Mouse (Mus musculus): ENCODE measurements around the gene Trp53i11. TPM values are rescaled to one million over a fixed set of nuclear protein-coding genes. Genes with fewer than 3 reads are reported as not detected.

Gene Trp53i11
- total RNA-seq, 4 experiments from 2014 or later: 78.5 to 91.8 (median 86.0) TPM

DNA sequence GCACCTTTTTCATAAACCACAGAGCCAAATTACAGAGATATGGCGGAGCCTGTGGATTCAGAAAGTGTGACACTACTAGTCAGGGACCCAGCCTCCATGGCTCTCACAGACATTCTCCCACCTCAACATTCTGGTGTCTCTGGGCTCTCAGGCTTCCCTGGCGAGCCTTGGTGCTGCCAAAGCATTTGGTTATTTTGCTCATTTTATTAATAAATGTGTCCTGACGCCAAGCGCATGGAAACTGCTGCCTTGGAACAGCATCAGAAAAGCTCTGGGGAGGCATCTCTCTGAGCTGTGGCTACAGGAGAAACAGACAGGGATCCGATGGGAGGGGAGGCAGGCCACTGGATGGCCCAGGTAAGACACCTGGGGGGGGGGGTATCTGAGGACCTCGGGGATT lies 15.4 kb upstream of the Trp53i11 start:
- no peak for DNase-seq (ENCODE audit: low spot score in 2 of 2)

DNA sequence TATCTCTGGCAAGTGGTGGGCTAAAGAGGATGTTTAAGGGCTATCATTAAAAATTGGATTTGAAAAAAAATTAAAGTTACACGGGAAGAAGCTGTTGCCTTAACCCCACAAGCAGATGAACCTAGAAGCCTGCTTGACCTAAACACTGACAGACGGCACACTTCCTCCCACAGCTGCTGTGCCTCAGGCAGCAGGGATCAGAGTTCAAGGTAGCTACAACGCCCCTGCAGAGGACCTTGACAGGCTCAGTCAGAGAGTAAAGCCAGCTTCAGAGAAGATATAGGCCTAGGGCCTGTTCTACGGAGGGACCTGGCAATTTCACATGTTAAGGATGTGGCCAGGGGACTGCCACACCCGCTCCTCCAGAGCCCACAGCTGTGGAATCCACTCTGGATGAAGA lies 14.9 kb upstream of the Trp53i11 start:
- no peak for DNase-seq (ENCODE audit: low spot score in 2 of 2)

DNA sequence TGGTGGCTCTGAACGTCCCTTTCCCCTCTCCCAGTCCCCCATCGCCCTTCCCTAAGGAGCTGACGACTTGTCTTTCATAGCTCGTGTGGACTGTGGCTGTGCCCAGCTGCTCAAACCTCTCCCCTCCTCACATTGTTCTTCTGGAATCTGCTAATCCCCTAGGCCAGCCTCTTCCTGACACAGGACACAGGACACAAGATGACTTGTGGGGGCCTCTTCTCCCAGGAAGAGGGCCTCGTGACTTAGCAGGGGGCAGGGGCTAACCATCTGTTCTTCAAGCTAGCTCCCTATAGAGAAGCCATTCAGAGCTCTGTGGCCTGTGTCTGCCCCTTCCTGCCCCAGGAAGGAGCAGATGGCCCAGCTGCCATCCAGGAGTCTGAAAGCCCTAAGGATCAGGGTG lies 13.2 kb upstream of the Trp53i11 start:
- DNase-seq (ENCODE audit: low spot score in 2 of 2): no peak

DNA sequence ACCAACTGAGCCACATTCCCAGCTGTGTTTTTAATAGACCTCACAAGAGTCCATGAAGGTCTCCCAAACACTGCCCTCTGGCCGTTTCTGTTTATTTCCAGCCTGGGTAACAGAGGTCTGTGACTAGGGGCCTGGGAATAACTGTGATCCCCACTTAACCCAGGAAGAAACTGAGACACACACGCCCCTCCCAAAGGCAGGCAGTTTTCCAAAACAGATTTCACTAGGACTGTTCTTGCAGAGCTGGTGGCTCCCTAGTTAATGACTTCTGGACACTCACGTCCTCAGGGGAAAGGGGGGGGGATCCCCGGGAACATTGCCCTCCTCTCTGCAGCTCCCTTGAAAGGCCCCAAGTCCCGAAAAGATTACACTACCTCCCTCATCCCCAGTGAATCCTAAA lies 12.1 kb upstream of the Trp53i11 start:
- no peak for DNase-seq (ENCODE audit: low spot score in 2 of 2)

DNA sequence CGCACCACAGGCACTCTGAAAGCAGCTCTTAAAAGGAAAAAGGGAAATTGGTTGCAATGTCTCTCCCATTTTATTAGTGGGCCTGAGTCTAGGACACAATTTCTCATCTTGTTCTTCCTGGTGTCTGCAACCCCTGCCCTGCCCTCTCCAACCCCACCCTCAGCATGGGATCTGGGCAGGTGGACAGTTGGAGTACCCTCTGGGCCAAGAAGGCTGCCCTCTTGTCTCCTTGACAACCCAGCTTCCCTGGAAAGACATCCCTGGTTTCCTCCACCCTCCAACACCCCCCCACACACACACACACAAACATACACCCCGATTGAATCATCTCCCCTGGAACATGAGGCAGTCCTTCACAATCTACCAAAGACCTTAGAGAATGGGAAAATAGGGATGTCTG lies 11.6 kb upstream of the Trp53i11 start:
- no peak for DNase-seq (ENCODE audit: low spot score in 2 of 2)

DNA sequence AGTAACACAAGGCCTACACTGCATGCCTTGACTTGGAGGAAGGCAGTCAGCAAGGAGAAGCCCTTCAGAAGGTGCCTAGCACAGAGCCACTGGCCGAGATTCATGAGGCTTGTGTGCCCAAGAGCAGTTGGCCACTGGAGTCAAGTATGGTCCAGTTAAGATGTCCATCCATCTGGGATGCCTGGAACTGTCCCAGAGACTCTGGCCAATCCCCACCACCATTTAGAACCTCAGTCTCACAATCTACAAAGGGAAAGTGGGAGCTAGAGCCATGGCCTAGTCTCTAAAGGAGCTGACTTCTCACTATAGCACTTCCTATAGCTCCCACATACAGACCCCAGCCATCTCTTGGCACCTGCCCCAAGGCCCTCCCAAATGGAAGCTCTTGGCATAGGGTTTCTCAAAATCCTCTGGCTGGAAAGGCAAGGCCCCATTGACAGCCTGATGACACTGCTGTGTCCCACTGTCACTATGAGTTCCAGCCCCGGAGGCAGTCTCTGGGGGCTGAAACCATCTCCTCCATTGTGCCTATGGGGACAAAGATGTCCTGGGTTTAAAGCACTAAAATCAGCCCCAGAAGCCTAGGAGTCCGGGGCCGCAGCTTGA lies 11.1 kb upstream of the Trp53i11 start:
- no peak for DNase-seq (ENCODE audit: low spot score in 2 of 2)

DNA sequence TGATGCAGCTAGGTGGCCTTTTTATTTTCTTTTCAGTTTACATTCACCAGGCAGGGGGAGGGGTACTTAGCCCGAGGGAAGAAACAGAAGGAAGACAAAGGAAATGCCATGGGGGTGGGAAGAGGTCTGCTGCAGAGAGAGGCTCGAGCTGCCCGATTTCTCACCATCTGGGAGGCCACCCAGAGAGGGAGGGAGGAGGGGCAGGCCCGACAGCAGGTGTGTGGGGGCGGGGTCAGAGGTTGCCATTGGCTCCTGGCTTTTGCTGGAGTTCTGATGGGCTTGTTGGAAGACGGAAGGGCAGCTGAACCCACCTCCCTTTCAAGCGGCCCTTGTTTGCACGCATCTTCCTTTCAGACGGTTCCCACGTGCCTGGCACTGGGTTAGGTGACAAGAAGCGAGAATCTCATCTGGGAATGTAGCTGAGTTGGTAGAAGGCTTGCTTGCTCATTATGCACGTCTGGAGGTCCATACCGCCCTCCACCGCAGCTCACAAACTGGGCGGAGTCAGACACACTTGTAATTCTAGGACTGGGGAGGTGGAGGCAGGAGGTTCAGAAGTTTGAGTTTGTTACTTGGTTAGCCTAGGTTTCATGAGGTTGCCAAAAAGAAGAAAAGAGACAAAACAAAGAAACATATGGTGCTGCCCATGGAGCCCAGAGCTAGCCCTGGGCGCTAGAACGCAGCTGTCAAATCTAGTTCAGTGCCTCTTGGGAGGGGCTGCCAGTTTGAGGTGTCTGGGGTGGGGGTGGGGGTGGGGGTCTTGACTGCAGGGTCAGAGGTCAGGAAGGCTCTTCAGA lies 10.3 kb upstream of the Trp53i11 start:
- DNase-seq (ENCODE audit: low spot score in 2 of 2): peak in 1 of 2 experiments; percentile 39

DNA sequence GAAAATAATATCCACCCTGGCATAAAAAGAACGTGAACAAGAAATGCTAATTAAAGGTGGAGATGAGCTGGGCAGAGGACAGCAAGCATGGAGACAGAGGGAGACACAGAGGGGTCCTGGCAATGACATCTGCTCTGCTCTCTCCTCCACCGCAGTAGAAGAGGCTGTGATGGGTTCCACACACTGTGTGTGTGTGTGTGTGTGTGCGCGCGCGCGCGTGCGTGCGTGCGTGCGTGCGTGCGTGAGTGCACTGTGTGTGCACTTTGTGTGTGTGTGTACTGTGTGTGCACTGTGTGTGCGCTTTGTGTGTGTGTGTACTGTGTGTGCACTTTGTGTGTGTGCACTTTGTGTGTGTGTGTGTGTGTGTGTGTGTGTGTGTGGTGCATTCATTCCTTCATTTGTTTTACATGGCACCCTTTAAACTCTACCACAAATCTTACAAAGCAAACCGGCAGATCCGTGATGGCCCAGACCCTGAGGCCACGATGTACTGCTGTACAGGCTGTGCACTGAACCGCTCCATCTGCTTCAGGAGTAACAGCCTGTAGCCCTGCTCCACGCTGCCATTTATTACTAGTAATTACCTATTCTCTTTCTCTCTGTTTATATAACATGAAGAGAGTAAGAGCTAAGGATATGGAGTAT lies 9.6 kb upstream of the Trp53i11 start:
- no peak for DNase-seq (ENCODE audit: low spot score in 2 of 2)

DNA sequence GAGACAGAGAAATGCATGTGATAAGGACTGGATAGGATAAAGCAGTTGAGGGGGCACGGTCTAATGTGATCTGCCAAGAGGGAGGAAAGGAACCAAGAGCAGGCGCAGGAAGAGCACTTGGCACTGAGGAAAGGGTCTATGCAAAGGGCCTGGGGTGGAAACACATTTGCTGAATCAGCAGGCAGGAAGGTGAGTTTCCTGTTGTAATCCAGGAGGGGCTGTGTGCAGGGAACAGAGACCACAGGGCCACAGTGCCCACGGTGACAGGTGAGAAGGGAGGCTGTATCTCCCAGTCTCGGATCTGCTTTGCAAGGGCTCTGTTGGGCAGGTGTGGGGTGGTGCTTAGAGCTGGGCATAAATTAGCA lies 9.1 kb upstream of the Trp53i11 start:
- DNase-seq (ENCODE audit: low spot score in 2 of 2): no peak

DNA sequence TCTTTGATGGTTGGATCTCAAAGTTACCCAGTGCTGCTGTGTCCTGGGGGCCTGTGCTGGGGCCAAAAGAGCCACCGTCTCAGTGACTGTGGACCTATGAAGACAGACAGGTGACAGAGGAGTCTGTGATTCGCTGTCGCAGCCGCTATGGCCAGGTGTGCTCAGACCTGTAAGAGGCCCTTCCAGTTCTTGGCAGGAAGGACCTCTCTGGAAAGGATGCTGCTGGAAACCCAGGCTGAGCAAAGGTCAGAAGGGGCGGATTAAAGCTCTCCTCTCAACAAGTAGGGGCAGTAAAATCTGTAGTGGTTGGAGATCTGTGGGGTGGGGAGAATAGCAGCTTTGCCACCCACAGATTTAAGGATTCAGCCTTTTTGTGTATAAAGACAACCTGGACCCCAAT lies 7.7 kb upstream of the Trp53i11 start:
- no peak for DNase-seq (ENCODE audit: low spot score in 2 of 2)

DNA sequence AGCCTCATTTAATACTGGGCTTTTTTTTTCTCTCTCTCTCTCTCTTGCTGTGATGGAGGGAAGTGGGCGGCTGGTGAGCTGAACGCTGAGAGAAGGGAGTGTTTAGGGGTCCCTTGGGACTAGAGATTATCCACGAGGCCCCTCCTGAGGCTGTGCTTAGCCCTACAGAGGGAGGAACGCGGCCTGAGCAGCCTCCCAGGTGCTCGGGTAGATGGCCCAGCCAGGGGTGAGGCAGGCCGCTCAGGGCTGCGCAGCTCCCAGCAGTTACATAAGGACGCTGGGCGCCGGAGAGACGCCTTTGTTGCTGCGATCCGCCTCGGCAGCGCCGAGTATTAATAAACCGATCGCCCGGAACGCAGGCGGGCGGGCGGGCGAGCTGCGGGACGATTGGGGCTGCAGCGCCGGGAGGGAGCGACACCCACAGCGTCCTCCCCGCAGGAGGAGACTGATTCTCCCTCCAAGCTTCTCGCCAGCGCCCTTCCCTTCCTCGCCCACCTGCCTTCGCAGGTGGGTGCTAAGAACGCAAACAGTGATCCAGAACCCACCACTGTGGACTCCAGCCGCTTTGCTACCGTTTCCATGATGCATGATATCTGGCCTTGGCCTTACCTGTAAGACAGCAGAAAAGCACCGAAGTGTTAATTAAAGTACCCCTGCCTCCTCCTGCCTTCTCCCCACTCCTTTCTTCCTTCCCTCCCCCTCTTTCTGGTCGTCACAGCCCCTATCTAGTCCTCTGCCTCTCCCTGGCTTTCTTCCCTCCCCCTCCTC lies 7.1 kb upstream of the Trp53i11 start:
- peak in 1 of 2 experiments; percentile 64 for DNase-seq (ENCODE audit: low spot score in 2 of 2)

DNA sequence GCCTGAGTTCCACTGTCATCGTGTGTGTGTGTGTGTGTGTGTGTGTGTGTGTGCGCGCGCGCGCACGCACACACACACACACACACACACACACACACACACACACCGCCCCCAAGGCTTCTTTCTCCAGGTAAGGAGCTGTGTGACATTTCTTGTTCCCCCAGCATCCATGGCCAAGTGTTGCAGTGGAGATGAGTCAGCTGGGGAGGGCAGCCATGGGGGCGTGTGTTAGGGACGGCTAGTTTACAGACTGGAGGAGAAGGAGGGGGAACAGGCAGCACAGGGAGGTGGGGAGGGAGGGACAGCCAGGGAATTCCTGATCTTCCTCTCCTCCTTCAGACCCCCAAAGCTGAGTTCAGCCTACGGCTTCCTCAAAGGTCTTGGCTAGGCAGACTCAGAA lies 4.5 kb upstream of the Trp53i11 start:
- DNase-seq (ENCODE audit: low spot score in 2 of 2): peak in 1 of 2 experiments; percentile 70

DNA sequence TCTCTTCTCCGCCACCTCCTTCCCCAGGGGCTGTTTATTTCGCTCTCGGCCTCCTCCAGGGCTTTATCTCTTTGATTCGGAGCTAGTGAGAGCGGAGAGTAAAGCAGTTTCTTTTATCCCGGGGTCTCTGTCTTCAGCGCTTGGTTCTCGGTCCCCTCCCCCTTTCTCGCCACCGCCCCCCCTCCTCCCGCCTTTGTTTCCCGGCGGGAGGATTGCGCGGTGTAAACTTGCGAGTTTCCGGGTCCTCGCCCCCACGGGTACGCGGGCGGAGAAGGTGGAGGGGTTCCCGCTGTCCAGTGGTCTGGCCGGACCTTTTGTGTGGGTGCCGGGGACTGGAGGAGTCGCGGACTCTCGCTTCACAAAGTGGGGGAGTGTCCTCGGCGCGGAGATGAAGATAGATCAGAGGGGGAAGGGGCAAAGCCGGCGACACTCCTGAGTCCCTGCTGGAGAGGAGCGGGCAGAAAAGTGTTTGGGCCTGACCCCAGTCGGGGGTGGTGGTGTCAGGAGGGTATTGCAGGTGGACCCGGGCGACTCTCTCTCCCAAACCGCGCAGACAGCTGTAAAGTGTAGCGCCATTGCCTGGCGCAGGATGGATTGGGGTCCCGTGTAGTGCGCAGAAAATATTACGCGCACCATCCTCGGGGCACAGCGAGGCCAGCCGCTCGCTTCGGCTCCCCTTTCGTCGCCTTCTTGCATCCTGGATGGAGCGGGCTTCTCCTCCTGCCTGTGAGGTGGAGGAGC lies 842 bp downstream of the Trp53i11 start:
- no peak for DNase-seq (ENCODE audit: low spot score in 2 of 2)

DNA sequence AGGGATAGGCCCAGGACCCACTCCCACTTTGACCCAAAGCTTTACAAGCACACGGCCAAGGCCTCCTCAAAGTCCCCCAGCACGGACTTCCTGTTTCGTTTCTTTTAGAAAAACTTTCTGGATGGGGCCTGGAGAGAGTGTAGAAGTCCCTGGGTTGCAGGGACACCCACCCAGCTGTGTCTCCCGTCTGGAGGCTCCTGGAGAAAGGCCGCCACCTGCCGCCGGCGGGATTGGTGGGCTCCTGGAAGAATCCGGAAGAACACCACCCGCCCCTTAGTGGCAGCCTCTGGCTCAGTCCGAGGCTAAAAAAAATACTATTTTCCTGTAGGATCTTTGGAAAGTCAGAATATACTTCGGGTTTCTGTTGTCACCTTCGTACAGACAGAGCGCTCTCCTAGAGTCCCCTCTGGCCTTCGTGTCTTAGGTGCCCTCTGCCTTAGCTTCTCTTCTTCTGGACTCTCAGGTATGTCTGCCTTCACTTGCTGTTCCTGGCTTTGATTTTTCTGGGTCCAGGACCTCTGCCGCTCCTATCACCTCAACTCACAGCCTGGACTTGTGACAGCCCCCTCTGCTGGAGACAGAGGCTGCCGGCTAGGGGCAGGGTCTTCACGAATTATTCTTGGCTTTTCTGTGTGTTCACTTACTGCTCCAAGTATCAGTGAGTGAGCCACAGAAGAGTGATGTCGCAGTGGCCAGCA lies 1.6 kb downstream of the Trp53i11 start:
- no peak for DNase-seq (ENCODE audit: low spot score in 2 of 2)

DNA sequence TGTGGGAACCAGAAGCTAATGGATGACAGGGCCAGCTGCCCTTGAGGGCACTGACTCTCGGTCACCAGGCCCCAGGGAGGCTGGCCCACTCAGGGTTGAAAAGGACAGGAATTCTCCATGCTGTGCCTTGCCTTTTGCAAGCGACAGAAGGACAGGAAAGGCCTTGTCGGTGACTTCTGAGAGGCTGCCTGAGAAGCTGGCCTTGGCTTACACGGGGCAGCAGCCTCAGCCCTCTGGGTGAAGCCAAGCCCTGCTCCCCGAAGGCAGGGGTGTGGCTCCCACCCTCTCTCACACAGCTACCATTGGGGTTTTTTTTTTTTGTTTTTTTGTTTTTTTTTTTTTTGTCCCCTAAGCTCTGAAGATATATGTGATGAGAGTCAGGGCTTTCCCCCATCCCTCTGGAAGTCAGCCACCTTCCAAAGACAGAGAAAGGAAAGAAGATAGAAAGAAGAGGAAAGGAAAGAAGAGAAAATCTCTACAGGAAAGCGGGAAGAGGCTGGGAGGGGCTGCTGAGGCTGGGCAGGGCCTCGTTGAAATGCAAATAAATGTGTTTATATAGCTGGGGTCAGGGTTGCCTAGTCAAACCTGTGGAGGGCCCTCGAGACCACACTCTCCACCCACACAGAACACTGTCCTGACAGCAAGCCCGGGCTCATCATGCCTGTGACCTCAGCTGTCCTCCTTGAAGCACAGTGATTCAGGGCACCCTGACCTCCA lies 3.6 kb downstream of the Trp53i11 start:
- DNase-seq (ENCODE audit: low spot score in 2 of 2): no peak

DNA sequence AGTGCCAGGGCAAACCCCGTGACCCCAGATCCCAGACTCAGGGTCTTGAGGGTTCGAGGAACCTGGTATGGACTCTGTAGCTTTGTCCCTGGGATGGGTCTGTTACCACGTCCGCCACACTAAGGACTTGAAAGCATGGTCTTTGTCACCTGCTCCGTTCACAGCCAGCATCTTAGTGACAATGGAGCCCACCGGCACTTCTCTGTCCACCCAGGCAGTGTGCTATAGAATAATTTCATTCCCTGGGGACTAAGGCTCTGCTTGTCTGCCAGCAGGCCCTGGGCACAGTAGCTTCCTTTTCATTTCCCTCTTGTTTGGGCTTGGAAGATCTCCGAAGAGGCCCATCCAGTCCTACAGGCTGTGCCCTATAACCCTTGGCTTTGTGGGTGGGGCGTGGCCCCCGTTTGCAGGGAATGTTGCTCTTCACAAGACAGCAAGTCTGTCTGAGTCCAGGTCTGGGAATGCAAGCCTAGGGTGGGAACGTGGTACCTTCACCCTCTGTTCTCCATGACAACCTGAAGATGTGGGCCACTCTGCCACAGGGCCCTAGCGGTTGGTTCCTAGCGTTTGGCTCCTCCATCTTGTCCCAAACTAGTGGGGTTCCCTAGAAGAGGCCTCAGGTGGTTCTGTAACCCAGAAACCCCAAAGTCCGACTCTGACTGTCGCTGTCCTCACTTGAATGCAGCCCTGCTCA lies 4.3 kb downstream of the Trp53i11 start:
- no peak for DNase-seq (ENCODE audit: low spot score in 2 of 2)

DNA sequence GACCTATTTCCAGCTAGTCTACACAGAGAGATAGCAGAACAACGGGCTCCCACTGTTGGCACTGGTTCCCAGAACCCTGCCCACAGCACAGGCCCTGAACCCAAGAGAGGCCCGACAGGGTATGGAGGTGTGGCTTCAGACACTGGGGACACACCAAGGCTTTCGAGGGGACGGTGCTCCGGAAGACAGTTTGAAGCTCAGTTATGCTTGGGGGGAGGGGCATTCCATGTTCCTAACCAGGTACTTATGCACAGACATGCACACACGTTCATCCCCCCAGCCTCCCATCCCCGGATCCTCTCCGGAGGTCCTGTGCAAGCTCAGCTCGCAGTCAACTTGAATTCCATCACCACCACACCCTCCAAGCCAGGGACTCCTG lies 4.8 kb downstream of the Trp53i11 start:
- DNase-seq (ENCODE audit: low spot score in 2 of 2): no peak

DNA sequence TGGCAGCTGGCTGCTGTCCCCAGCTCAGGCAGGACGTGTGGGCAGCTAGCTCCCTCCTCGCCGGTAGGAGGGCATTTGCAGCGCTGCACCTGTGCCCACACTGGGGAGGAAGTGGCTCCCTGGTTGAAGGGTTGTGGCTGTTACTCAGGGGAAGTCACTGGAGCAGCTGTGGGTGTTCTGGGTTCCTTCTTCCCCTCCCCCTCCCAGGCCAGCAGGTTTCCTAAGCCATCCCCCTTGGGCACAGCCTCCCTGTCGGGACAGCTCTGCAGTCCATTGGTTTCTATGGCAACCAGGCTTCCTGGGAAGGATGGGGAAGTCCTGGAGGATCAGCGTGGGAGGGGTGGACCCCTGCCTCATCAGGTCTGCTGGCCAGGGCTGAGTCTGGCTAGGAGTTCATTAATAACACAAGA lies 5.3 kb downstream of the Trp53i11 start:
- DNase-seq (ENCODE audit: low spot score in 2 of 2): peak in 1 of 2 experiments; percentile 41

DNA sequence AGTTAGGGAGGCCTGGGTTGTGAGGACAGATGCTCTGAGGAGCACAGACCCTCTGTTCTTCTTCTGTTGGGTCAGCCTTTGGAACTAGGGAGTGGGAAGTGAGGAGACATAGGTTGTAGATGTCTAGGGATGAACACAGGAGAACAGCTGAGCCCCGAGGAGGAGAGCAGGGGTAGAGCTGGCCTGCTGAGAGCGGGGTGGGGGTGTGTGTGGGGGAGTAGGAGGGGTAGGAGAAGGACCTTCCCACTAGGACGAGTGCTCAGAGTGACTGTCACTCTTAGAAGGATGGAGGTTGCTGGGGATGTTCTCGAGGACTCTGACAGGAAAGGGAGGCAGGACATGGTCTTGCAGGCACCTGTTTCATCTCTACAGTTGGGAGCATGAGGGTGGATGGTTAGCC lies 6.5 kb downstream of the Trp53i11 start:
- DNase-seq (ENCODE audit: low spot score in 2 of 2): no peak

Data from left cerebral cortex, adult 8-10 months (tissue).